ENCODE assay signal across 20 mouse cellular contexts in genomic region chr5:53241963-53242362, GRCm38 (mm10). TPM values are rescaled to one million over a fixed set of nuclear protein-coding genes. Genes with fewer than 3 reads are reported as not detected.
DNase-seq lines count a peak whose midpoint lies in the region; ATAC-seq and TF ChIP-seq lines count a peak whose summit lies in the region.
"Had no signal": no experiment of that assay in that cellular context is flagged by ENCODE, and none has a peak within 500 bp of the region (broad histone marks: within the 10 kb centered on the region; RNA-seq: fewer than 3 reads in every experiment).

No protein-coding gene starts in this region.

- H3K4me1 ChIP-seq in forebrain, embryonic 15.5 days = peaks cover 9% of the 10 kb centered on the region; the same call in 1 of the 2 replicates
- peaks cover 25% of the 10 kb centered on the region for H3K4me1 ChIP-seq in forebrain, embryonic 10.5 days
- no peaks in the 10 kb centered on the region for H3K4me1 ChIP-seq in lung, postnatal 0 days (ENCODE audit: insufficient read depth, low read depth, low read length)
- H3K4me1 ChIP-seq in intestine, embryonic 16.5 days (ENCODE audit: control insufficient read depth, insufficient read depth, low read length) = no peaks in the 10 kb centered on the region
- no peaks in the 10 kb centered on the region for H3K4me1 ChIP-seq in thymus, adult 2 months (replicated peaks; ENCODE audit: control insufficient read depth, insufficient read depth, low read length)

- WGBS in forebrain, embryonic 15.5 days = 78% methylated on average over 5 of the region's 5 CpGs
- 85% methylated on average over 5 of the region's 5 CpGs for WGBS in forebrain, embryonic 10.5 days
- 59% methylated on average over 5 of the region's 5 CpGs for WGBS in lung, postnatal 0 days
- WGBS in intestine, embryonic 16.5 days = 76% methylated on average over 5 of the region's 5 CpGs
- WGBS in thymus, adult 2 months = 85% methylated on average over 5 of the region's 5 CpGs

- no peaks in the 10 kb centered on the region for H3K9me3 ChIP-seq in forebrain, embryonic 15.5 days
- no peaks in the 10 kb centered on the region for H3K9me3 ChIP-seq in forebrain, embryonic 10.5 days
- H3K9me3 ChIP-seq in lung, postnatal 0 days (ENCODE audit: low read length) = no peaks in the 10 kb centered on the region
- H3K9me3 ChIP-seq in intestine, embryonic 16.5 days (ENCODE audit: control insufficient read depth, low read length) = no peaks in the 10 kb centered on the region
- H3K9me3 ChIP-seq: embryonic facial prominence, embryonic 13.5 days; heart, embryonic 15.5 days; hindbrain, embryonic 15.5 days had no signal

- H3K27me3 ChIP-seq in forebrain, embryonic 15.5 days = no peaks in the 10 kb centered on the region
- H3K27me3 ChIP-seq in forebrain, embryonic 10.5 days (ENCODE audit: poor library complexity, severe bottlenecking) = peaks cover 12% of the 10 kb centered on the region; the same call in 1 of the 2 replicates
- no peaks in the 10 kb centered on the region for H3K27me3 ChIP-seq in lung, postnatal 0 days (replicated peaks; ENCODE audit: insufficient read depth, low read length)
- no peaks in the 10 kb centered on the region for H3K27me3 ChIP-seq in intestine, embryonic 16.5 days (replicated peaks; ENCODE audit: control insufficient read depth, insufficient read depth, low read length)
- no peaks in the 10 kb centered on the region for H3K27me3 ChIP-seq in thymus, adult 2 months (ENCODE audit: control insufficient read depth, insufficient read depth, low read length)
- H3K27me3 ChIP-seq: embryonic facial prominence, embryonic 13.5 days; heart, embryonic 15.5 days; hindbrain, embryonic 15.5 days had no signal

- no peak overlapping the region for H3K9ac ChIP-seq in forebrain, embryonic 15.5 days (replicated peaks)
- H3K9ac ChIP-seq in lung, postnatal 0 days (replicated peaks; ENCODE audit: low read depth) = no peak overlapping the region
- H3K9ac ChIP-seq in intestine, embryonic 16.5 days (ENCODE audit: low read depth, low read length) = no peak overlapping the region
- H3K9ac ChIP-seq: embryonic facial prominence, embryonic 13.5 days; heart, embryonic 15.5 days; hindbrain, embryonic 15.5 days had no signal

- H3K4me2 ChIP-seq in forebrain, embryonic 15.5 days (replicated peaks) = no peak overlapping the region
- no peak overlapping the region for H3K4me2 ChIP-seq in lung, postnatal 0 days (replicated peaks; ENCODE audit: low read depth, low read length)
- no peak overlapping the region for H3K4me2 ChIP-seq in intestine, embryonic 16.5 days (ENCODE audit: low read depth, low read length)
- H3K4me2 ChIP-seq: embryonic facial prominence, embryonic 13.5 days; heart, embryonic 11.5 days; heart, embryonic 15.5 days; hindbrain, embryonic 15.5 days had no signal

- TF ChIP-seq CTCF in lung, postnatal 0 days (IDR thresholded peaks at IDR 0.05) = no peak
- TF ChIP-seq CTCF in thymus, adult 2 months (IDR thresholded peaks at IDR 0.05; ENCODE audit: borderline replicate concordance, control insufficient read depth, extremely low read depth, insufficient read depth, low read length, poor library complexity) = no peak

- H3K4me3 ChIP-seq in forebrain, embryonic 15.5 days = no peak overlapping the region
- no peak overlapping the region for H3K4me3 ChIP-seq in forebrain, embryonic 10.5 days
- no peak overlapping the region for H3K4me3 ChIP-seq in lung, postnatal 0 days (ENCODE audit: low read depth, low read length)
- H3K4me3 ChIP-seq in intestine, embryonic 16.5 days (ENCODE audit: low read length) = no peak overlapping the region
- H3K4me3 ChIP-seq in thymus, adult 2 months (ENCODE audit: control insufficient read depth, insufficient read depth, low read length) = no peak overlapping the region
- H3K4me3 ChIP-seq: embryonic facial prominence, embryonic 13.5 days; heart, adult 2 months; heart, embryonic 15.5 days; hindbrain, embryonic 15.5 days had no signal

- ATAC-seq in forebrain, embryonic 15.5 days (replicated peaks) = no peak
- peak; percentile 47; the same call in 1 of the 2 replicates for ATAC-seq in lung, postnatal 0 days
- peak; percentile 52; the same call in 1 of the 2 replicates for ATAC-seq in intestine, embryonic 16.5 days
- ATAC-seq: forebrain, embryonic 14.5 days had no signal

- no peak for TF ChIP-seq POLR2A in thymus, adult 2 months (IDR thresholded peaks at IDR 0.05; ENCODE audit: control insufficient read depth, extremely low read depth, insufficient read depth, low read length, poor library complexity)

- H3K36me3 ChIP-seq in forebrain, embryonic 15.5 days = no peaks in the 10 kb centered on the region
- no peaks in the 10 kb centered on the region for H3K36me3 ChIP-seq in forebrain, embryonic 10.5 days (replicated peaks)
- no peaks in the 10 kb centered on the region for H3K36me3 ChIP-seq in lung, postnatal 0 days (ENCODE audit: insufficient read depth, low read length)
- no peaks in the 10 kb centered on the region for H3K36me3 ChIP-seq in intestine, embryonic 16.5 days (ENCODE audit: control insufficient read depth, insufficient read depth, low read length)
- no peaks in the 10 kb centered on the region for H3K36me3 ChIP-seq in thymus, adult 2 months (ENCODE audit: control insufficient read depth, insufficient read depth, low read length)
- H3K36me3 ChIP-seq: embryonic facial prominence, embryonic 13.5 days; heart, embryonic 15.5 days; hindbrain, embryonic 15.5 days had no signal

- H3K27ac ChIP-seq in forebrain, embryonic 15.5 days (replicated peaks) = peak overlapping the region; percentile 61; the same call in 1 of the 2 replicates
- H3K27ac ChIP-seq in forebrain, embryonic 10.5 days = no peak overlapping the region
- H3K27ac ChIP-seq in lung, postnatal 0 days (ENCODE audit: low read length) = no peak overlapping the region
- H3K27ac ChIP-seq in intestine, embryonic 16.5 days (ENCODE audit: low read length) = no peak overlapping the region
- no peak overlapping the region for H3K27ac ChIP-seq in thymus, adult 2 months (ENCODE audit: control insufficient read depth, insufficient read depth, low read length)
- H3K27ac ChIP-seq: embryonic facial prominence, embryonic 13.5 days; heart, adult 2 months; heart, embryonic 15.5 days; hindbrain, embryonic 15.5 days had no signal

- DNase-seq in forebrain, embryonic 10.5 days (ENCODE audit: extremely low spot score, low spot score) = no peak
- DNase-seq in lung, postnatal 0 days (ENCODE audit: low spot score) = peak; percentile 41
- no peak for DNase-seq in lung, postnatal 4 days
- DNase-seq in cerebellum, postnatal 10 days = no peak
- DNase-seq in thymus, adult 2 months = no peak
- DNase-seq: adrenal gland, adult 8-10 months; cerebellum, adult 11 months; cerebellum, adult 8-10 months; cerebellum, postnatal 25 days; gastrocnemius, postnatal 10 days; heart, adult 2 months; heart, postnatal 14 days had no signal

- no peak for TF ChIP-seq EP300 in lung, postnatal 0 days (IDR thresholded peaks at IDR 0.05)

RNA-seq across cellular contexts. Expression of gene Smim20, which starts 24.9 kb away (rescaled TPM):
- polyA plus RNA-seq in forebrain, embryonic 15.5 days (2015; fragmentation: Nextera tagmentation; extraction: Ambion mirVana) = 59.9 and 65.8 TPM in 2 replicates
- polyA plus RNA-seq in forebrain, embryonic 10.5 days (2016; fragmentation: Nextera tagmentation; extraction: Ambion mirVana) = 68.0 and 72.6 TPM in 2 replicates
- 85.6 and 88.2 TPM in 2 replicates for polyA plus RNA-seq in lung, postnatal 0 days (2015; fragmentation: Nextera tagmentation; extraction: Ambion mirVana)
- polyA plus RNA-seq in intestine, embryonic 16.5 days (2015; fragmentation: Nextera tagmentation; extraction: Ambion mirVana) = 121 and 130 TPM in 2 replicates
- 37.4 and 52.3 TPM in 2 replicates for polyA plus RNA-seq in thymus, adult 2 months (2012; rRNA removed)

RNA-seq across cellular contexts. Expression of gene Sel1l3, which starts 28.2 kb away (rescaled TPM):
- 11.0 and 11.4 TPM in 2 replicates for polyA plus RNA-seq in forebrain, embryonic 15.5 days (2015; fragmentation: Nextera tagmentation; extraction: Ambion mirVana)
- polyA plus RNA-seq in forebrain, embryonic 10.5 days (2016; fragmentation: Nextera tagmentation; extraction: Ambion mirVana) = 1.9 and 3.3 TPM in 2 replicates
- 1.7 and 2.0 TPM in 2 replicates for polyA plus RNA-seq in lung, postnatal 0 days (2015; fragmentation: Nextera tagmentation; extraction: Ambion mirVana)
- 12.9 and 14.8 TPM in 2 replicates for polyA plus RNA-seq in intestine, embryonic 16.5 days (2015; fragmentation: Nextera tagmentation; extraction: Ambion mirVana)
- polyA plus RNA-seq in thymus, adult 2 months (2012; rRNA removed) = 1.9 and 2.4 TPM in 2 replicates
- polyA plus RNA-seq: C2C12 had no signal
